Mouse (Mus musculus) myocyte (in vitro differentiated cells): ENCODE results near the gene Kcnj11.

Experiments used
- E2F4 ChIP-seq: IDR thresholded peaks from one replicate; pipeline ENCODE4 v1.6.1; 2011; ENCODE audit warnings: mild to moderate bottlenecking, control low read depth, moderate library complexity; ENCODE audit not compliant: insufficient read depth
- MYOD1 ChIP-seq, 3 experiments: IDR thresholded peaks; one replicate each; pipeline ENCODE4 v1.6.1; 2011; ENCODE audit warnings: control low read depth in 2 of 3, low read depth in 2 of 3, mild to moderate bottlenecking in 2 of 3, moderate library complexity in 1 of 3; ENCODE audit not compliant: insufficient read length in 2 of 3, control insufficient read depth in 1 of 3
- POLR2A ChIP-seq: IDR thresholded peaks from one replicate; pipeline ENCODE4 v1.6.1; 2011; ENCODE audit warnings: low read depth, mild to moderate bottlenecking, control low read depth, moderate library complexity; ENCODE audit not compliant: insufficient read length
- POLR2AphosphoS2 ChIP-seq: IDR thresholded peaks from one replicate; pipeline ENCODE4 v1.6.1; 2011; ENCODE audit warnings: low read depth, control low read depth; ENCODE audit not compliant: insufficient read length
- TCF3 ChIP-seq: IDR thresholded peaks from one replicate; pipeline ENCODE4 v1.6.1; 2011; ENCODE audit warnings: low read depth, control low read depth; ENCODE audit not compliant: insufficient read length

- TF ChIP-seq POLR2A (no peak), MYOD1 (IDR thresholded peaks at IDR 0.05; ENCODE audit: control insufficient read depth in 1 of 3, insufficient read length in 2 of 3, low read depth in 2 of 3) (no peak), E2F4 (no peak), TCF3 (no peak), POLR2AphosphoS2 (no peak)
Observed at GRCm38 (mm10) chr7:46098221-46098918, 2.2 kb downstream of the Kcnj11 start.
